Mouse (Mus musculus) embryo, embryonic 11.5 days (tissue): Measurements from ENCODE around the gene Colgalt2.

Experiments
- DNase-seq: peaks from one replicate; pipeline ENCODE4 v3.0.0-alpha.2; 2012; ENCODE audit warnings: low read depth, low spot score

The Colgalt2 gene

DNA sequence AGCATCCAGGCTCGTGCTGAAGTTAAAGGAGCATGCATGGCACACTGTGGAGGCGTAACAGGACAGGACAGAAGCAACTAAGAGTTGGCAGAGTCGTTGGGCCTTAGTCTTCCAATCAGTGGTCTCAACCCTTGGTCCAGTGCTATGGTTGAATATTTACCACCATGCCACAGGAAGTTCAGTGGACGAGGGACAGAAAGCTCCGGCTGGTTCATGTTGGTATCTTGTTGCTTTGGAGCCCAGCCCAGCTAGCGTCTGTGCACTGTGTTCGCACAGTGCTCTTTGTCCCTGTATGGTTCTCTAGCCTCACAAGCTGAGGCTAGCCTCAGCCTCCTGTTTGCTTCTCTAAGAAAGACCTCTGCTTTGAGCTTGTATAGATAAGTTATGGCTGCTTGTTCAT, 134.9 kb downstream of the Colgalt2 start:
- no peak for DNase-seq

DNA sequence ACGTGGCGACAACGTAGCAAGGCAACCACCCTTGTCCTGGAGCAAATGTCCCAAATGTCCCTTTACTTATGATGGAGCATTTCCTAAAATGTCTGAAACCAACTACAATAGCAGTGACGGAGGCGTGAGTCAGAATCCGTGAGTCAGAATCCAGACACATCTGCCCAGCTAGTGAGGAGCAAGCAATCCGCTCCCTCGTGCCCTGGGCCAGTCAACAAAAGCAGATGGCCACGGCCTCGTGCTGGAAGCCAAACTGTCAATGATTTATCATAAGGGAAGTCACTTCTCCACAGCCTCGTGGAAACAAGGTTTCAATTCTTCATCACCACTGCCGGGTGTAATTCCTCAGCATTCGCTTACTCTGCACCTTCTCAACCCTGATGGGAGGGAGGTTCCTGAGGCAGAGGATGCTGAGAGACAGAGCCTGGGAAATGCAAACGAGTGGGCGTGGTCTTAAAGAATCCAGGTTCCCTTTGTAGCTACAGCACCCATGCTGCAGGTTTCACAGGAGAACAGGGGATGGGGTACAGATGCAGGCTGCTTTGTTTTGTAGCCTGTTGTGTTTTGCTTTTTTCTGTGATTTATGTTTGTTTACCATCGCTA, 136.9 kb downstream of the Colgalt2 start:
- DNase-seq, result no peak

DNA sequence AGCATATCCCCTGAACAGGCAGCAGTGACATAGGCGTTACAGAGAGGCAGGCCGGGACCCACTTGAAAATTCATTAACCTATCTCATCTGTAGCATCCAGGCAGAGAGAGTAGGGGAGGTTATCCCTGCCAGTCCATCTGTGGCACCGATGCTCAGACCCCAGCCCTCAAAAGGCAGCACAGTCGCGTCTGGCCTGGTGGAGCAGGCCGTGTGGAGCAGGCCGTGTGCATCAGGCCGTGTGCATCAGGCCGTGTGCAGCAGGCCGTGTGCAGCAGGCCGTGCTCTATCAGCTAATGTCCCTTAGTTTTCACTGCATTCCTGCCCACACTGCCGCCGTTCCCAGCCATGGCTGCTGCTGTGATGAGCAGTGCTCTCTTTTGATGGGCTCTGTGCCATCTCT, 137.6 kb downstream of the Colgalt2 start:
- DNase-seq, result no peak

DNA sequence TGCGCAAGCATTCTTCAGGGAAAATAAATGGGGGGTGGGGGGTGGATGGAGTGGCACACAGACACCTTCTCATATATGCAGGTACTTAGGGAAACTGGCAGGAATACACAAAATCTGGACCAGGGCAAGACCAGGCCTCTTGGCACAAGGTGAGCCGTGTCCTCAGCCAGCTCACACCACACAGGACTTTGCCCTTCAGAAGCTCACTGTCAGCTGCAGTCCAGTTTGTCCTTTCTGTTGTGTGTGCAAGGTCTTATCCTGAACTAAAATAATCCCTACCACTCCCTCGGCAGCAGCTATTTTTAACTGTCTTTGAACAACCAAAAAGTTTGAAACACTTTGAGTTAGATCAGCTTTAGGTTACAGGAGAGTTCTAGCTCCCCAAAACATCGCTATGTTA, 139.2 kb downstream of the Colgalt2 start:
- DNase-seq, result no peak

DNA sequence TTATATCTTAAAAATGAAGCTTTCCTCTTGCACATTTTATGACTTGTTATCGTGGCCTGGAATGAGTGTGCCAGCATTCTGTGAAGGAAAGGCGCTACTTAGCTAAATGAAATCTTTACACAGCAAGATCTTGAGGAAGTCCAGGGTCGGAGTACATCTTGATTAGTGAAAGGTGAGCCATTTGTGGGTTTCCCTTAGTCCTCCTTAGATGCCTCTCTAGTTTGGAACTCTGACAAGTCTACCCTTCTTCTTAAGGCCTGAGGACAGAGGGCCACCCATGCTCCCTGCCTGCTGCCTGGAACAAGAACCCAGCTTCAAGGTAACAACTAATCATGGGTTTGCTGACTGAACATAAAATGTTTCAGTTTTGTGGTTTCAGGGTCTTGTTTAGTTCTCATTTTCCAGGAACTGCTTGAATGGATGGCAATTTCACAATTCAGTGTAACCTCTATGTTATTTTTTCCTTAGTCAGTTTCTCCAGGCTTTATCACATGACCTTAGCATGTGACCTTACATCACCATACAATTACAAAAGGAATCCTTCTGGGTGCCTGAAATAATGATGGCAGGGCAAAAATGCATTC, 140.8 kb downstream of the Colgalt2 start:
- DNase-seq, result no peak

DNA sequence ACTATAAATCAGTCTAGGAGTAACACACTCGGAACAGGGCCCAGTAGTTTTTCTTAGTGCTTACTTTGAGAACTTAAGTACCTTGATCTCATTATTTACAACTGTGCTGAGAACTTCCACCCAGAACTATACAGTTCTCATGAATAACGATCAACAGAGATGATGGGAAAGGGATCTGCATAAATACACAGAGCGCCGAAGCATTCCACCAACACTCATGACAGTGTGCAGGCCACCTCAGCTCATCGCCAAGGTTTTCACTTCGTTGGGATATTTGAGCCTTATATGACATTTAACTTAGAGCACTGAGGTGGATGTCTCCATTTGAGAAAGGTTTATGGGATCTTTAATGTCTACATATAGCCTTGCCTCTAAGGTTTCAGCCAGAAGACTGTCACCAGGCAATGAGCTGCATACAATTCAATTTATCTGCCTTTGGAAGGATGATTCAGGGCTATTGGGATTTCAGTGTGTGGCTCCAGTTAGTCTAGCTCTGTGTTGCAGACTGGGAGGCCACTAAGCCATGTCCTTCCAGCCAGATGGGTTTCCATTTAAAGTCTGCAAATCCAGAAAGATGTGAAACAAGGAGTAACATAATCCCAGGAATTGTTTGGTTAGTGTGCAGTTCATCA, 143.2 kb downstream of the Colgalt2 start:
- DNase-seq, result no peak

DNA sequence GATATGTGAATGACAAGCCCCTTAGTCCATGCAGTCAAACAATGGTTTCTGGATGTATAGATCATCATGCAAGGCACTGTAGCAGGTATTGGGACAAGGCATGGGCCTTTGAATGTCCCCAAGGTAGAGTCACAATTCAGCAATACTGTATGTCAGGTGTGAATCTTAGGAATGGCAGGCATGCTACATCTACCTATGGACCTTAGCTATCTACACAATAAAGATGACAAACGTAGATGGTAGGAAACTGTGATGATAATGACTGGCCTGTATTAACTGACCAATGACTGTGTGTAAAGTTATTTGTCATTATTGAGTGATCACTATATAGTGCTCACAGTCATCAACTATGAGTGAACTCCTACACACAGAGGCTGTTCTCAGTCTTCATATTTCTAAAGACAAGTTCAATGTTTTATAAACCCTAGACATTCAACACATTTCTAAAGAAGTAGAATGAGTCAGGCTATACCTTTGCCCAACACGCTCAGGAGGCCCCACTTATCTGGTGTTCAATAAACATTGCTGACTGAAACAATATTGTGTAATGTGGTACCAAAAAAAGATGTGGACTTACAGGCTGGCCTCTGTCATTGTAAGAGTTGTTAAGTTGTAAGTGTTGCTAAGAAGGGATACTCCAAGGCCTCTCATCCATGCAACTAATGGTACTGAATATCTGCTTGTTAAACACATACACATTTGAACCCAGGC, 144.0 kb downstream of the Colgalt2 start:
- no peak for DNase-seq

DNA sequence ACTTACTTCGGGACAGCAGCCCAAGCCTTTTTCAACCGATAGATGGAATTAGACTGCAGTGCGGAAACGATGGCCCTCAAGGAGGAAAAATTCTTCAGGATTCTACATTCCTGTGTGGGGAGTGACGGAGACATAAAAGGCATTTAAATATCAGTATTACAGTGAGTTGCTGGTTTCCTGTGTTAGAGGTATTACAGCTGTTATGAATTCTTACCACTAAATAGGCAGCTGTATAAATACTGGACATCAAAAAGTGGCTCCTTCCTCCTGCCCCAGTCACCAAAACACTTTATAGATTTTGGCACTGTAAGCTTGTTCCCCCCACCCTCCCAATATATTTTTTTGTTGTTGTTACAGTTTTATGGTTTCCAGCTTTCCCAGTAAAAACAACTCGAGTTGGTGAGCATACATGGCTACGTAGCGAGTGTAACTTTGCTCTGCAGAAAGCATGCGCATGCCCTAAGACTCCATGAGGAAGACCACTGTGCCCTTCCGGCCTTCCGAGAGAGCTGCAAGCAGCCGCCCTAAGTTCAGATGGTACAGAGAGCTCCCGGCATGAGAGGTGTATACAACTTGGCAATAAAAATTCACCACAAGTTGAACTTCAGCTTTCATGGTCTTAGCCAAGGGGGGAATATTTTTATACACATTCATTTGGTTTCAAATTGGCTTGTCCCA, 149.6 kb downstream of the Colgalt2 start:
- DNase-seq, result no peak

DNA sequence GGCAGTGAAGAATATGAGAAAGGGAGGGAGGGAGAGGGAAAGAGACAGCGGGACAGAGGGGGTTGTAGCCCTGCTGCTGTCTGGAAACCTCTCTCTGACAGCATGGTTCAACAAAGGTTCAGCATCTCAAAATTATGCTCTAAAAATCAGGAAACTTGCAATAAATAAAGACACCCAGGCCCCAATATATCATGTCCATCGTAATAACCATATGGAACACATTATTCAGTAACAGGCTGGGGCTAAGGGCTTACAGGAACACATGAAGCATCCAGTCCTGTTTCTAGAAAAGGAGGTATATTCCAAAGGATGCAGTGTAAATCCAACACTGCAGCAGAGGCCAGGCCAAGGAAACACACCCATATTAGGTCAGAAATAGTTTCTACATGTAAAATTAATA, 150.9 kb downstream of the Colgalt2 start:
- peak; percentile 43 for DNase-seq

DNA sequence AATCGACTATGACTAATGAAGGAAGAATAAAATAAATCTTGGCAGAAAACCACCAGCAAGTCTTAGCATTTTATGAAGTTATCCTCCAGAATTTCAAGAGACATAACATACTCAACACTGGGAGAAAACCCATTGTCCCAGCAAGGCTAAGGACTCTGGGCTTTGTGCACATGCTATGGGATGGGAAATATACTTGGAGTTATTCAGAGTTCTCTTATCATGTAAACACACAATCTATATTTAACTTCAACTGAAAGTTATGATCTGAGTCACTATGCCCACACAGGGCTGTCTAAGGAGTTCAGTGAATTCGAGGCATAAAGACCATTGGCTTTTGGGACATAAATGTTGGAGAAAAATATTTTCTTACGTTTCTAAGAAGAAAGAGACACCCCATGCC, 151.3 kb downstream of the Colgalt2 start:
- DNase-seq, result no peak

DNA sequence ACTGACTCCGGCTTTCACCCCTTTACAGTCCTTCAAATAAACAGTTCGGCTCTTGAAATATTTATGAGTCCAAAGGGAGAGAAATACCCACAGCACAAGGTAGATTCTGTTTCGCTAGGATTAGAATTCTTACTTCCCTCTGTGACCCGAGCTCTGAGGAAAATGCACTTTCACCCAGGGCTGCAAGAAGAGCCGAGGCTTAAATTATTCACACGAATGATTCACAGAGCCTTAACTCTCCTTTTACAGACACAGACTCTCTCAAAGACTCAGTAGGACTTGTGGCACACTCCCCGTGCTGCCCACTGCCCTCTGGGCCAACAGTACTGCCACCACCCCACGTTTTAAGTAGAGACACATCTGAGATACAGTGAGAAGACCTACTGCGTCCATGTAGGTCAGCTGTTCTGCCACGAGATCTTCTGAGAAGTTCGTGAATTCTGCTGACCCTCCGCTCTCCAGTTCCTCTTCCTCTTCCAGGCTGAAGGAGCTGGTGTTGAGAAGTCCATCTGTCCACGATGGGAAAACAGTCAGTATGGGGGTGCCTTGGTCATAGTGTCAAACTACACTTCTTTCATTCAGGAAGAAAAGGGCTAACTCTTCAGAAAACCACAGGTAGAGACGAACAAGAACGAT, 154.4 kb downstream of the Colgalt2 start:
- no peak for DNase-seq

DNA sequence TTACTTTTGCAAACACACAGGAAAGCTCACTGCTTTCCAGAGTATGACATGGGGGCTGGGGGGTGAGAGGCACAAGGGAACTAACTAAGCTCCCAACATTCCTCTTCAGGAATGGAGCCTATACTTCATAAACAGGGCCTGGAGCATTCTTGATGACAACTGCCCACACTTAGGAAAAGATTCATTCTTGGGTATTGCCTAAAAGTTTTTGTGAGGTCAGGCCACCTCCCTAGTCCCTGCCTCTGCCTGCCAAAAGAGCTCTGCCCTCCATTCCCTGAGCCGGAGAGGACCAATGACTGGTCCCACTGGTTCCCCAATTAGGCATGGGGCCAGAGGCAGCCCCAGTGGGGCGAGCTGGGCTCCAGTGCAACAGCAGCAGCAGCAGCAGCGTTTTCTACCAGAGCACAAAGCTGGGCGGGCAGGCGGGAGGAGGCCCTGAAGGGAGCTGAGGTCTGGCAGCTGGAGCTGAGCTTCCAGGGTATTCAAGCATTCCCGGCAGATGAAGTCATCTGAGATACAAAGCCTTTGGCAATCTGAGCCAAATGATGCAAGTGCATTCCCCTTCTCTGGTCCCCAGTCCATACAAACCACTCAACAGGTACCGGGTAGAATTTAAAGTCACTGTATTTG, 156.4 kb downstream of the Colgalt2 start:
- peak; percentile 36 for DNase-seq

DNA sequence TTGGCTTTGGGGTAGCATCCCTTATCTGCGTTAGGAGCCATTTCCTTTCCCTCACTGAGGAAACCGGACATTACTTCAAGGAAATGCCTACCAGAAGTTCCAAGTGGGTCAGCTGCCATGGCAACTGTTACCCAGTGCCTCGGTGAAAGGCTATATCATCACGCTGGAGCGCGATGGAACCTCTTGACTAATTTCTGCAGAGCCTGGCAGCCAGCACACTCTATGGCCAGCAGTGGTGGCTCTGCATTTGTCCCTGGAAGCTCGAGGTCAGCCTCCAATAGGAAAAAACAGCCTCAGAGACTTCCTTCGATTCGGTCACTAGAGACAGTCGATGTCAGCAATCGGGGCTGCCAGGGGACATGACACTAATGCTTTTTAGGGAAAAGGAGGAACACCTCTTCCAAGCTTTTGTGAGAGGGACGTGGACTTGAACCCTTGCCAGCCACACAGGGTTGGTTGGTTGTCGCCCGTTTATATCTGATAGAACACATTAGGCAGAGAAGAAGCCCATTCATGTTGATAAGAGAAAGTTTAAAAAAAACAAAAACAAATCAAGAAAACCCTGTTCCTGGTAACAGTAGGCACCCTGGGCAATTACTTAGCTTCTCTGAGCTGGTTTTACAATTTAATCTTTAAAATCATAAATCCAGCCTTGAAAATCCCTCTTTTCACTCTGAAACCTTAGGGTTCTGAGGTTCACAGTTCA, 157.1 kb downstream of the Colgalt2 start:
- DNase-seq, result no peak
